Comparison of ENCODE assay signal across 25 mouse cellular contexts in genomic region chr6:144176674-144177073, GRCm38 (mm10).
DNase-seq lines count a peak whose midpoint lies in the region; ATAC-seq and TF ChIP-seq lines count a peak whose summit lies in the region.
"Had no signal": no experiment of that assay in that cellular context is flagged by ENCODE, and none has a peak within 500 bp of the region (broad histone marks: within the 10 kb centered on the region; RNA-seq: fewer than 3 reads in every experiment).

No protein-coding gene starts in this region.

- TF ChIP-seq POLR2A in heart, adult 2 months (IDR thresholded peaks at IDR 0.05; ENCODE audit: insufficient read depth, low read depth, low read length) = no peak

- TF ChIP-seq CTCF in heart, adult 2 months (IDR thresholded peaks at IDR 0.05) = no peak
- TF ChIP-seq CTCF in stomach, postnatal 0 days (IDR thresholded peaks at IDR 0.05; ENCODE audit: low read depth) = 0 out of 2 replicates have a peak, but pooled peaks have one; percentile 15

- no peak overlapping the region for H3K27ac ChIP-seq in heart, adult 2 months
- no peak overlapping the region for H3K27ac ChIP-seq in stomach, postnatal 0 days (replicated peaks)
- H3K27ac ChIP-seq: forebrain, embryonic 10.5 days; heart, embryonic 15.5 days; hindbrain, embryonic 10.5 days; hindbrain, embryonic 13.5 days had no signal

- no peaks in the 10 kb centered on the region; the same call in 1 of the 2 replicates for H3K4me1 ChIP-seq in heart, adult 2 months (ENCODE audit: control insufficient read depth, insufficient read depth, low read length)
- no peaks in the 10 kb centered on the region for H3K4me1 ChIP-seq in stomach, postnatal 0 days (replicated peaks; ENCODE audit: control insufficient read depth, insufficient read depth)
- H3K4me1 ChIP-seq: heart, embryonic 15.5 days had no signal

- 82% methylated on average over 5 of the region's 5 CpGs for WGBS in heart, adult 2 months
- WGBS in stomach, postnatal 0 days = 67% methylated on average over 5 of the region's 5 CpGs

- no peak overlapping the region for H3K9ac ChIP-seq in heart, adult 2 months (ENCODE audit: low read depth, low read length)
- H3K9ac ChIP-seq in stomach, postnatal 0 days (ENCODE audit: low read length) = no peak overlapping the region
- H3K9ac ChIP-seq: heart, embryonic 12.5 days; heart, embryonic 15.5 days; hindbrain, embryonic 13.5 days had no signal

- no peak for TF ChIP-seq EP300 in heart, adult 2 months (IDR thresholded peaks at IDR 0.05; ENCODE audit: insufficient read depth, low read depth, low read length)
- no peak for TF ChIP-seq EP300 in stomach, postnatal 0 days (optimal IDR thresholded peaks at IDR 0.05)

- H3K4me2 ChIP-seq in stomach, postnatal 0 days (replicated peaks; ENCODE audit: low read depth) = no peak overlapping the region
- H3K4me2 ChIP-seq: heart, embryonic 12.5 days; heart, embryonic 15.5 days; hindbrain, embryonic 13.5 days had no signal

- H3K4me3 ChIP-seq in heart, adult 2 months = no peak overlapping the region
- no peak overlapping the region for H3K4me3 ChIP-seq in stomach, postnatal 0 days (ENCODE audit: low read depth, low read length)
- H3K4me3 ChIP-seq: forebrain, embryonic 10.5 days; heart, embryonic 12.5 days; heart, embryonic 15.5 days; hindbrain, embryonic 10.5 days; hindbrain, embryonic 13.5 days had no signal

- ATAC-seq in megakaryocyte, adult 5-6 weeks (ENCODE audit: poor library complexity, severe bottlenecking) = peak; percentile 33
- peak; percentile 66; the same call in 1 of the 2 replicates for ATAC-seq in stomach, postnatal 0 days (ENCODE audit: low FRiP score, low TSS enrichment)
- no peak for ATAC-seq in megakaryocyte-erythroid progenitor cell, adult 5-6 weeks (replicated peaks; ENCODE audit: low FRiP score, low TSS enrichment, poor library complexity, severe bottlenecking)
- ATAC-seq: CD4-positive, CD25-positive, alpha-beta regulatory T cell, adult 4 months; forebrain, embryonic 14.5 days; hindbrain, embryonic 16.5 days; Patski had no signal

- peak; percentile 61 for DNase-seq in heart, adult 11 months
- DNase-seq in heart, adult 2 months = no peak
- peak; percentile 11 for DNase-seq in ES-CJ7 (ENCODE audit: low read depth, low spot score)
- no peak for DNase-seq in stomach, postnatal 0 days (ENCODE audit: low spot score)
- no peak for DNase-seq in Muller cell, postnatal 12 days (ENCODE audit: inconsistent ontology term)
- DNase-seq: adrenal gland, postnatal 10 days; adrenal gland, postnatal 36 days; cerebellum, adult 11 months; cerebellum, adult 8-10 months; cerebellum, postnatal 14 days; gastrocnemius, postnatal 25 days; heart, postnatal 10 days; heart, postnatal 36 days; kidney, adult 11 months had no signal

- no peaks in the 10 kb centered on the region for H3K9me3 ChIP-seq in stomach, postnatal 0 days (ENCODE audit: control insufficient read depth, low read length)
- H3K9me3 ChIP-seq: forebrain, embryonic 10.5 days; heart, embryonic 12.5 days; heart, embryonic 15.5 days; hindbrain, embryonic 10.5 days; hindbrain, embryonic 13.5 days had no signal

- H3K79me2 ChIP-seq in heart, adult 2 months (replicated peaks; ENCODE audit: control insufficient read depth, insufficient read depth, low read length) = no peaks in the 10 kb centered on the region

- intact Hi-C loops in heart, adult 2 months (cut with DNase I) = no loop called here

- no peaks in the 10 kb centered on the region for H3K36me3 ChIP-seq in heart, adult 2 months (ENCODE audit: control insufficient read depth, insufficient read depth, low read length)
- H3K36me3 ChIP-seq in stomach, postnatal 0 days (ENCODE audit: control insufficient read depth, insufficient read depth, low read length) = no peaks in the 10 kb centered on the region
- H3K36me3 ChIP-seq: heart, embryonic 12.5 days; heart, embryonic 15.5 days; hindbrain, embryonic 10.5 days; hindbrain, embryonic 13.5 days had no signal

- no peaks in the 10 kb centered on the region for H3K27me3 ChIP-seq in heart, adult 2 months (ENCODE audit: control insufficient read depth, insufficient read depth, low read length)
- no peaks in the 10 kb centered on the region for H3K27me3 ChIP-seq in stomach, postnatal 0 days (ENCODE audit: control insufficient read depth, insufficient read depth, low read length)
- H3K27me3 ChIP-seq: heart, embryonic 12.5 days; heart, embryonic 15.5 days; hindbrain, embryonic 13.5 days; Patski had no signal

Comparison
In these comparisons a context has a peak if more than half of its experiments do, and no peak if none do; other contexts are left out.
1. DNase-seq: peak in heart, adult 11 months (single experiment) and ES-CJ7 (single experiment); none in heart, adult 2 months (0 of 2), stomach, postnatal 0 days (single experiment) and Muller cell, postnatal 12 days (single experiment).